Mouse (Mus musculus) large intestine, adult 2 months (tissue): ENCODE data around the gene Acacb. TPM values are rescaled to one million over a fixed set of nuclear protein-coding genes. Genes with fewer than 3 reads are reported as not detected.

Experiments used
- DNase-seq: peaks from one replicate; pipeline ENCODE4 v3.0.0-alpha.2; 2012; ENCODE audit warnings: low read depth, low spot score
- WGBS: fragments of 180-500 bp; shearing (Covaris S2); methylation state at CpG from one replicate; pipeline ENCODE4 v1.1.7; 2018; 5-methylcytosine and 5-hydroxymethylcytosine counted together
- polyA plus RNA-seq: library from polyadenylated mRNA; depleted of rRNA; stranded (reverse); fragments of >200 nt; gene quantifications from 2 replicates; pipeline ENCODE4 v1.2.3, GENCODE M21; 2012

Gene Acacb
- polyA plus RNA-seq, 1 experiment = 2.8 TPM

GRCm38 (mm10) chr5:114246465-114246864 is 100.1 kb downstream of the Acacb start:
- WGBS = 71% methylated on average over 7 of the region's 7 CpGs
- DNase-seq = no peak

- 20% methylated on average over 14 of the region's 14 CpGs for WGBS
- DNase-seq = peak; percentile 31
Observed at GRCm38 (mm10) chr5:114248174-114248589, 101.8 kb downstream of the Acacb start.

DNA sequence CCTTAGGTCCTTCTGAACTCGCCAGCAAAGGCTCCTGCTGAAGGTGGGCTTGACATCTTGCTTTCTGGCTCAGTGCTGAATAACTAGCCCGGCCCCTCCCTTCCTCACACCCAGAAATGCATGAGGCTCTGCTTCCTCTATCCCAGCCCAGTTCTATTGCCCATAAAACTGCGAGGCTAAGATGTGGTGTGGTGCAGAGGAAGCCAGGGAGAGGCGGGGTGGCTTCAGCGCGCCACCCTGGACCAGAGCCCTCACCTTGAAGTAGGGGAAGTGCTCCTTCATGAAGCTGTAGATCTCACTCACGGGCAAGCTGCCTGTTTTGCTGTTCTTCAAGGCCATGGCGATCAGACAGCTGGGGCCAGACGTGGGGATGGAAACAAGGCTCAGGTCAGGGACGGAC is 113.2 kb downstream of the Acacb start:
- peak; percentile 18 for DNase-seq
- 21% methylated on average over 10 of the region's 10 CpGs for WGBS

GRCm38 (mm10) chr5:114261494-114261893 is 115.2 kb downstream of the Acacb start:
- DNase-seq = no peak

GRCm38 (mm10) chr5:114264030-114264459 is 117.7 kb downstream of the Acacb start:
- WGBS = 68% methylated on average over 8 of the region's 8 CpGs
- DNase-seq = no peak

DNA sequence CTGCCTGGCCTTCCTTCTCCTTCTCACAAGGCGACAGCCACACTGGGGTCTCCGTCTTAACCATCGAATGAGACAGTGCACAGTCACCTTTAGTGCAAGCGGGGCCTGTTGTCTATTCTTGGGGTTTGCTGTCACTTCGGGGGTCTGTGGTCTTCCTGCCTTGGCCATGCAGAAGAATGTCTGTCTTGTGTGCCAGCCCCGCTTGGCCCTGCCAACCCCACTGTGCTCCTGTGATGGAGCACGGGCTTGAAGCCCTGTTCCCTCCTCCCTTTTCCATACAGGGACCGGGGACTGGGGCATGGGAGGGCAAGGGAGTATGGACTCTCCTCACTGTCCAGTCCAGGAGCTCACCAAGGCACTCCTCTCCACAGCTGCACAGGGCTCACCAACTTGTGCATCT is 118.5 kb downstream of the Acacb start:
- no peak for DNase-seq
- WGBS = 83% methylated on average over 8 of the region's 8 CpGs

- DNase-seq = peak; percentile 10
- 9% methylated on average over 7 of the region's 7 CpGs for WGBS
Observed at GRCm38 (mm10) chr5:114268646-114269045, 122.3 kb downstream of the Acacb start.

DNA sequence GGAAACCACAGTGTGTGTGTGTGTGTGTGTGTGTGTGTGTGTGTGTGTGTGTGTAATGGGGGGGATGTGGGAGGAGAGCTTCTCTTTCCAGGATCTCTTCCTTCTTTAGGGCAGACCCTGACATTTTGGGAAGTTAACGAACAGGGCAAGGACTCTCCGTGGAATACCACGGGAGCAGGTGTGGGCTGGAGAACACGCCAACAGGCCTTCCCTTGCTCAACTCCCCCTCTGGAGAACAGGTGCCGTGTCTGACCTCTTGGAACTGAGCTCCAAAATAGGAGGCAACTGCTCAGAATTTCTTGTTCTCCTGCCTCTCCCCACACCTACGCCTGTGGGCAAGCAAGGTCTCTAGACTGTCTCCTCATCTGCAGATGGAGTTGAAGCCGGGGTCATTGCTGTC is 123.2 kb downstream of the Acacb start:
- no peak for DNase-seq
- WGBS = 49% methylated on average over 7 of the region's 7 CpGs

- 17% methylated on average over 12 of the region's 12 CpGs for WGBS
- DNase-seq = no peak
Observed at GRCm38 (mm10) chr5:114269984-114270383, 123.6 kb downstream of the Acacb start.

GRCm38 (mm10) chr5:114273693-114274402 is 127.5 kb downstream of the Acacb start, which contains the start of gene Foxn4:
Gene Foxn4 (minus strand): TSS chr5:114273807.
- no peak for DNase-seq
- 1% methylated on average over 52 of the region's 56 CpGs for WGBS

DNA sequence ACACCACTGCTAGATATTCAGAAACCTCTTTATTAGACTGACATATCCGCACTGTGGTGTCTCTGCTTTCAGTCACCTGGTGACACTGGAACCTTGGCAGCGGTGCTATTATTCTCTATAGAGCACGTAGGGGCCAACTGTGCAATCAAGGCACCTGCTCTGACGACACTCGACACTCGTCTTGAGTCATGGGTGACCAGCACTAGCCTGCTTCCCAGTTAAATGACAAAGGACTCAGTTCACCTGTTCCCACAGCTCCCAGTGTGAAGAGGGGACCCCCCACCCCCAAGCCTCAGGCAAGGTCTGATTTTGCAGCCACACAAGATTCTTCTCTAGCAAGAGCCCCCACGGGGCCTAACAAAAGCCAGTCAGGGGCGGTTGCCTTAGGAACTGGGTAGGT is 129.0 kb downstream of the Acacb start:
- WGBS = 21% methylated on average over 8 of the region's 8 CpGs
- no peak for DNase-seq

- 24% methylated on average over 16 of the region's 16 CpGs for WGBS
Observed at GRCm38 (mm10) chr5:114275991-114276390, 129.7 kb downstream of the Acacb start.

GRCm38 (mm10) chr5:114279382-114280143 is 133.2 kb downstream of the Acacb start:
- no peak for DNase-seq
- 52% methylated on average over 12 of the region's 12 CpGs for WGBS

More at GRCm38 (mm10) chr5:114275991-114276390, 129.7 kb downstream of the Acacb start:
- DNase-seq = no peak

DNA sequence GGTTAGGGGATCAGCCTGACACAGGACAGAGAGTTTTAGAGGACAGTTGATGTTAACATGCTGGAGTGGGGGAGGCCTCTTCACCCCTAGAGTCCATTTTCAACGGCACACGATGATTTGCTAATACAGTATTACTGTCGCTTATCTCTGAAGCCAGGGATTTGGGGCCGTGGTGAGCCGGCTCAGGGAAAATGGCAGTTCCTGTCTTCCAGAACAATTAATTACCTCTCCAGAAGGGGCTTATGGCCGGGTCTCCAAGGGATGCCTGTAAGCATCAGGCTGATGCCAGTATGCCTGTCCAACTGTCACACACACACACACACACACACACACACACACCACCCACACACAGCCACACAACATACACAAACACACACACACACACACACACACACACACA is 136.0 kb downstream of the Acacb start:
- DNase-seq = no peak
- WGBS = 57% methylated on average over 6 of the region's 6 CpGs

DNA sequence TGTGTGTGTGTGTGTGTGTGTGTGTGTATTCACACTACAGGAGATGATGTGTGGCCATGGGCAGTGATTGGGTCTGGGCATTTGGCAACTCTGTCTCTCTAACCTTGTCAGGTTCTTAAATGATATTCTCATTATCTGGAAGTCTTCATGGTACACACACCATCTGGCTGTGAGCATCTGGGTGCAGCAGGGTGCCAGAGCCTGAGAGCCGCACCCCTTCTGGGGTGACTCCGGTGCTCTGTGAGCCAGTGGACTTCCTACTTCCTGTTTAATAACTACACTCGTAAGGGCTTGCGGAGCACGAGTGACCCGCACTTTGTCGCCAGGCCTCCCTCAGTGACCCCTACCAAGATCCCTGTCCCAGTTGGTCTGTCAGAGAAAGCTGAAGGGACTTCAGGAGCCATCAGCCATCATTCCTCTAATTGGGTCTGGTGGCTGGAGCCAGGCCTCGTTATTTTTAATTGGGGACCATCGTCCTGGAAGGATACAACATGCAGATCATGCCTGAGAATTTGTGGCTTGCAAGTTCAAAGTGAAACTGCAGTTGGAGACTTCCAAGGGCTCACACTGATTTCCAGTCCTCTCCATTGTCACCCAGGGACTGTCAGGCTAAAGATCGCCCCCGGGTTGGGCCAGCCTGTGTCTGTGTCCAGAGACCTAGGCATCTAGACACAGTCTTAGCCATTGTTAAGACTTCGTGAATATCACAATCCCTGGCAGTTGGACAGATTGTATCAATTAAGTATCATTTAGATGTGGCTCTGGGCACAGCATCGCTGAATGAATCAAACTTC is 138.5 kb downstream of the Acacb start:
- WGBS = 49% methylated on average over 13 of the region's 13 CpGs

DNA sequence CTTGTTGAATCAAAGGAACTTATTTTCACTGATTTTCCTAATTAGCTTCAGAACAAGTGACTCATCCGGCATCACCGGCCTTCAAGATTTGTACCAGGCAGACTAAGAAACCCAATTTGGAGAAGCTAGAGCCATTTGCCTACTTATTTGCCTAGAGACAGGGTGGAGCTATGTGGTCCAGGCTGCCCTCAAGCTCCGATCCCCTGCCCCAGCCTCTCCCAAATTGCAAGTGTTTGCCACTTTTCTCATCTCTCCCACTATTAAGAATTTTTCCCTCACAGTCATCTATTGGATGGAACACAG is 139.0 kb downstream of the Acacb start:
- 83% methylated on average over 3 of the region's 3 CpGs for WGBS
- DNase-seq = no peak

More for the DNA sequence above, 138.5 kb downstream of the Acacb start:
- no peak for DNase-seq

GRCm38 (mm10) chr5:114286102-114286501 is 139.8 kb downstream of the Acacb start:
- DNase-seq = no peak
- WGBS = 79% methylated on average over 4 of the region's 4 CpGs

- no peak for DNase-seq
- WGBS = 58% methylated on average over 16 of the region's 16 CpGs
Observed at GRCm38 (mm10) chr5:114286872-114287571, 140.7 kb downstream of the Acacb start.

GRCm38 (mm10) chr5:114288396-114288795 is 142.1 kb downstream of the Acacb start:
- no peak for DNase-seq
- WGBS = 78% methylated on average over 5 of the region's 5 CpGs

DNA sequence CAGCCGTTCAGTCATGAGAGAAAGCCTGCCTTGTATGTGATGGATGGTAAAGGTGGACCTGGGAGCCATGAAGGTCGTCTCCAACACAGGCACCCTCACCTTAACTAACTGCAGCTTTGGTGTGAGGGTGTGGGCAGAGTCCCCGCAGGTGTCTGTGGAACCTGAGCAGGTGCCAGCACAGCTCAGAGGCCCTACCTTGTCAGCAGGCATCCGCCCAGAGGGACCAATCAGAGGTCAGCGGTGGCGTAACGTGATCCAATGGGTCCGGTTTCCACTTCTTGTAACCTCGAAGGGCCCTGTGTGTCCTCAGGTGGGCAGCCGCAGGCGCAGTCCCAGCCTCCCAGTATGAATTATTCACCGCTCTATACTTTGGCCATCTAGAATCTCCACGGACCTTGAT is 142.5 kb downstream of the Acacb start, which contains the start of gene Myo1h:
TSS of gene Myo1h (plus strand) at position 293 of the 400 bp plus-strand sequence.
- 34% methylated on average over 13 of the region's 13 CpGs for WGBS
- DNase-seq = no peak
